Mouse (Mus musculus) heart, embryonic 14.5 days (tissue): ENCODE measurements around the gene Uqcrh. TPM values are rescaled to one million over a fixed set of nuclear protein-coding genes. Genes with fewer than 3 reads are reported as not detected.

Experiments
- ATAC-seq: fragments of 200-750 bp; cut with Nextera tagmentation; 2 replicates; pipeline ENCODE4 v1.8.0; 2017; ENCODE audit warnings: low read depth, moderate TSS enrichment; ENCODE audit not compliant: insufficient number of reproducible peaks, insufficient read depth, low FRiP score
- H3K27ac ChIP-seq, 2 experiments: fragments of 200-500 bp in 1 of 2; fragments of 300-500 bp in 1 of 2; sonication (generic) in 1 of 2; replicated peaks in 1 of 2; 2 replicates each; pipeline ENCODE4 v1.5.1; 2012 to 2014; ENCODE audit warnings: low read depth in 2 of 2, low read length in 2 of 2, control low read depth in 1 of 2, mild to moderate bottlenecking in 1 of 2, mixed read lengths in 1 of 2; ENCODE audit not compliant: control insufficient read depth in 1 of 2, insufficient read depth in 1 of 2
- H3K27me3 ChIP-seq: fragments of 300-500 bp; sonication (generic); 2 replicates; pipeline ENCODE4 v1.6.1; 2014; ENCODE audit warnings: mild to moderate bottlenecking, low read length, control low read depth; ENCODE audit not compliant: control insufficient read depth, insufficient read depth
- H3K36me3 ChIP-seq: fragments of 300-500 bp; sonication (generic); 2 replicates; pipeline ENCODE4 v1.6.1; 2014; ENCODE audit warnings: mild to moderate bottlenecking, control low read depth, low read length, mixed read lengths; ENCODE audit not compliant: control insufficient read depth, insufficient read depth
- H3K4me1 ChIP-seq, 2 experiments: fragments of 200-500 bp in 1 of 2; fragments of 300-500 bp in 1 of 2; sonication (generic) in 1 of 2; 2 replicates each; pipeline ENCODE4 v1.6.1; 2012 to 2014; ENCODE audit warnings: low read length in 2 of 2, control low read depth in 1 of 2, mixed read lengths in 1 of 2; ENCODE audit not compliant: control insufficient read depth in 2 of 2, insufficient read depth in 2 of 2
- H3K4me2 ChIP-seq: fragments of 300-500 bp; sonication (generic); 2 replicates; pipeline ENCODE4 v1.6.1; 2014; ENCODE audit warnings: mild to moderate bottlenecking, low read length
- H3K4me3 ChIP-seq, 2 experiments: fragments of 200-500 bp in 1 of 2; fragments of 300-500 bp in 1 of 2; sonication (generic) in 1 of 2; 2 replicates each; pipeline ENCODE4 v1.5.1; 2012 to 2014; ENCODE audit warnings: low read length in 2 of 2, mild to moderate bottlenecking in 2 of 2, control low read depth in 1 of 2, low read depth in 1 of 2, moderate library complexity in 1 of 2; ENCODE audit not compliant: control insufficient read depth in 1 of 2, insufficient read depth in 1 of 2
- H3K9ac ChIP-seq: fragments of 300-500 bp; sonication (generic); 2 replicates; pipeline ENCODE4 v1.6.1; 2014; ENCODE audit warnings: mild to moderate bottlenecking, low read length
- H3K9me3 ChIP-seq: fragments of 300-500 bp; sonication (generic); 2 replicates; pipeline ENCODE4 v1.6.1; 2016; ENCODE audit warnings: low read length, control low read depth; ENCODE audit not compliant: control insufficient read depth
- whole genome bisulfite sequencing: fragments of 180-500 bp; shearing (Covaris S2); extraction: QIAGEN DNeasy Blood & Tissue Kit; methylation state at CpG from one replicate; pipeline ENCODE4 v1.1.7; 2014; 5-methylcytosine and 5-hydroxymethylcytosine counted together
- polyA plus RNA-seq: library from polyadenylated mRNA; unstranded; fragments of >200 nt; fragmentation: Nextera tagmentation; extraction: Ambion mirVana; gene quantifications from 2 replicates; pipeline ENCODE4 v1.2.1, GENCODE M21; 2014

The Uqcrh gene
- polyA plus RNA-seq, 1 experiment from 2014 or later = 1,366 TPM

GRCm38 (mm10) chr4:116097211-116097610 lies 22.3 kb upstream of the Uqcrh start:
- Histone ChIP-seq H3K9ac (no peak overlapping the region), H3K9me3 (no peaks in the 10 kb centered on the region), H3K4me3 (no peak overlapping the region), H3K36me3 (peaks cover 94% of the 10 kb centered on the region), H3K27me3 (no peaks in the 10 kb centered on the region), H3K4me2 (no peak overlapping the region), H3K4me1 (no peaks in the 10 kb centered on the region), H3K27ac (no peak overlapping the region)
- no peak for ATAC-seq
- WGBS = 79% methylated on average over 8 of the region's 8 CpGs

GRCm38 (mm10) chr4:116096291-116096690 lies 21.4 kb upstream of the Uqcrh start:
- Histone ChIP-seq H3K4me3 (no peak overlapping the region), H3K27me3 (no peaks in the 10 kb centered on the region), H3K36me3 (peaks cover 98% of the 10 kb centered on the region), H3K4me1 (no peaks in the 10 kb centered on the region), H3K4me2 (no peak overlapping the region), H3K27ac (no peak overlapping the region), H3K9ac (no peak overlapping the region), H3K9me3 (no peaks in the 10 kb centered on the region)
- ATAC-seq = no peak
- 85% methylated on average over 10 of the region's 10 CpGs for WGBS

- Histone ChIP-seq H3K36me3 (peaks cover 97% of the 10 kb centered on the region), H3K9ac (no peak overlapping the region), H3K4me2 (no peak overlapping the region), H3K9me3 (no peaks in the 10 kb centered on the region), H3K27ac (no peak overlapping the region), H3K4me3 (no peak overlapping the region), H3K4me1 (no peaks in the 10 kb centered on the region), H3K27me3 (no peaks in the 10 kb centered on the region)
- WGBS = 86% methylated on average over 23 of the region's 23 CpGs
- peak; percentile 9; the same call in 1 of the 2 replicates for ATAC-seq
Observed at GRCm38 (mm10) chr4:116088510-116089249, 13.8 kb upstream of the Uqcrh start.

GRCm38 (mm10) chr4:116077240-116078095 lies 2.6 kb upstream of the Uqcrh start:
- Histone ChIP-seq H3K27me3 (no peaks in the 10 kb centered on the region), H3K9me3 (no peaks in the 10 kb centered on the region), H3K36me3 (peaks cover 34% of the 10 kb centered on the region), H3K4me3 (peak overlapping the region; percentile 75), H3K9ac (peak overlapping the region; percentile 95), H3K4me1 (peaks cover 12 to 32% of the 10 kb centered on the region in 2 experiments), H3K27ac (peak overlapping the region; percentile 91 to 99), H3K4me2 (peak overlapping the region; percentile 77)
- ATAC-seq = no peak
- WGBS = 32% methylated on average over 3 of the region's 3 CpGs

- peaks cover 29% of the 10 kb centered on the region for H3K36me3 ChIP-seq
- peak overlapping the region; percentile 95 for H3K9ac ChIP-seq
- no peaks in the 10 kb centered on the region for H3K9me3 ChIP-seq
- H3K4me1 ChIP-seq = peaks cover 12 to 38% of the 10 kb centered on the region in 2 experiments
- peak overlapping the region; percentile 91 to 99 for H3K27ac ChIP-seq
- H3K4me2 ChIP-seq = peak overlapping the region; percentile 77
- H3K4me3 ChIP-seq = peak overlapping the region; percentile 75
- peak; percentile 22; the same call in 1 of the 2 replicates for ATAC-seq
- H3K27me3 ChIP-seq = no peaks in the 10 kb centered on the region
- under 1% methylated on average over 37 of the region's 37 CpGs for WGBS
Observed at GRCm38 (mm10) chr4:116076369-116077231, 1.7 kb upstream of the Uqcrh start.

GRCm38 (mm10) chr4:116075631-116076368 lies 929 bp upstream of the Uqcrh start:
- Histone ChIP-seq H3K4me2 (peak overlapping the region; percentile 77), H3K4me1 (peaks cover 12 to 38% of the 10 kb centered on the region in 2 experiments), H3K9me3 (no peaks in the 10 kb centered on the region), H3K4me3 (peak overlapping the region; percentile 75), H3K36me3 (peaks cover 21% of the 10 kb centered on the region), H3K27me3 (no peaks in the 10 kb centered on the region), H3K27ac (peak overlapping the region; percentile 91 to 99), H3K9ac (peak overlapping the region; percentile 95)
- WGBS = under 1% methylated on average over 71 of the region's 77 CpGs
- ATAC-seq = peak; percentile 65
